Mouse (Mus musculus) embryonic facial prominence, embryonic 15.5 days (tissue): ENCODE measurements at regions not wholly inside any gene's neighbourhood (a gene's known extent, or its start where the extent isn't known, plus 50 kb on each side); places are given as distances from the start of the nearest gene placed in this dataset.

Source experiments
- ATAC-seq: fragments of 200-750 bp; cut with Nextera tagmentation; 2 replicates; pipeline ENCODE4 v1.8.0; 2017; ENCODE audit warnings: low read depth, moderate TSS enrichment; ENCODE audit not compliant: insufficient number of reproducible peaks, low FRiP score, low TSS enrichment
- H3K27ac ChIP-seq: fragments of 300-500 bp; sonication (generic); replicated peaks from 2 replicates; pipeline ENCODE4 v1.5.1; 2015; ENCODE audit warnings: mild to moderate bottlenecking, inconsistent platforms
- H3K27me3 ChIP-seq: fragments of 300-500 bp; sonication (generic); 2 replicates; pipeline ENCODE4 v1.6.1; 2015; ENCODE audit warnings: inconsistent platforms
- H3K36me3 ChIP-seq: fragments of 300-500 bp; sonication (generic); 2 replicates; pipeline ENCODE4 v1.6.1; 2015; ENCODE audit warnings: mild to moderate bottlenecking, inconsistent platforms
- H3K4me1 ChIP-seq: fragments of 300-500 bp; sonication (generic); 2 replicates; pipeline ENCODE4 v1.6.1; 2015; ENCODE audit warnings: inconsistent platforms
- H3K4me2 ChIP-seq: fragments of 300-500 bp; sonication (generic); replicated peaks from 2 replicates; pipeline ENCODE4 v1.6.1; 2015; ENCODE audit warnings: mild to moderate bottlenecking, inconsistent platforms
- H3K4me3 ChIP-seq: fragments of 300-500 bp; sonication (generic); replicated peaks from 2 replicates; pipeline ENCODE4 v1.5.1; 2015; ENCODE audit warnings: mild to moderate bottlenecking, inconsistent platforms
- H3K9ac ChIP-seq: fragments of 300-500 bp; sonication (generic); 2 replicates; pipeline ENCODE4 v1.6.1; 2015; ENCODE audit warnings: inconsistent platforms
- H3K9me3 ChIP-seq: fragments of 300-500 bp; sonication (generic); replicated peaks from 2 replicates; pipeline ENCODE4 v1.6.1; 2016; ENCODE audit warnings: inconsistent platforms
- WGBS: fragments of 180-500 bp; shearing (Covaris S2); methylation state at CpG from one replicate; pipeline ENCODE4 v1.1.7; 2015; 5-methylcytosine and 5-hydroxymethylcytosine counted together

- H3K27ac ChIP-seq: no peak overlapping the region
- 19% methylated on average over 10 of the region's 10 CpGs for WGBS
Observed at GRCm38 (mm10) chr12:25782972-25783717, 631.9 kb downstream of the Rnf144a start.

DNA sequence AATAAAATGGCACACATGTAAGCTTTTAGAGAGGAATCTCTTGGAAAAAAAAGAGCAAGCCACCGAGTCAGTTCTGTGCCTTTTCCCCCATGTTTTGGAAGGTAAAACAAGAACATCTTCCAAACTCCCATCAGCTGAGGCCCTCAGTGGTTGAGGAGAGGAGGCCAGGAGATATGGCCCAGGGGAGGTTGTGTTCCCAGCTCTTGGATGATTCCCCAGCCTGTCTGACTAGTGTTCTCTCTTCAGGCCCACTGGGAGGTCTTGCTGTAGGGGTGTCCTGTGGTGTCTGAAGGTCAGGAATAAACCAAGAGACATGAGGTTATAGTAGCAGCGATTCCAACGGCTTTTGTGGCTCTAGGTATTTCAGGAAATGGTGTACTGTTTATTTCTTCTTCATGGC lies 643.2 kb downstream of the Rnf144a start:
- peak overlapping the region; percentile 59; the same call in 1 of the 2 replicates for H3K27ac ChIP-seq
- 50% methylated on average over 3 of the region's 3 CpGs for WGBS
- H3K4me1 ChIP-seq: peaks cover 9% of the 10 kb centered on the region; the same call in 1 of the 2 replicates
- no peaks in the 10 kb centered on the region for H3K36me3 ChIP-seq
- H3K4me2 ChIP-seq: no peak overlapping the region
- no peak overlapping the region for H3K4me3 ChIP-seq
- no peak for ATAC-seq
- H3K9me3 ChIP-seq: no peaks in the 10 kb centered on the region
- H3K27me3 ChIP-seq: no peaks in the 10 kb centered on the region
- H3K9ac ChIP-seq: no peak overlapping the region

More at GRCm38 (mm10) chr12:25782972-25783717, 631.9 kb downstream of the Rnf144a start:
- Histone ChIP-seq H3K27me3 (no peaks in the 10 kb centered on the region), H3K4me2 (no peak overlapping the region), H3K4me1 (peaks cover 13% of the 10 kb centered on the region), H3K9me3 (no peaks in the 10 kb centered on the region), H3K9ac (no peak overlapping the region), H3K36me3 (no peaks in the 10 kb centered on the region), H3K4me3 (no peak overlapping the region)
- ATAC-seq: no peak

DNA sequence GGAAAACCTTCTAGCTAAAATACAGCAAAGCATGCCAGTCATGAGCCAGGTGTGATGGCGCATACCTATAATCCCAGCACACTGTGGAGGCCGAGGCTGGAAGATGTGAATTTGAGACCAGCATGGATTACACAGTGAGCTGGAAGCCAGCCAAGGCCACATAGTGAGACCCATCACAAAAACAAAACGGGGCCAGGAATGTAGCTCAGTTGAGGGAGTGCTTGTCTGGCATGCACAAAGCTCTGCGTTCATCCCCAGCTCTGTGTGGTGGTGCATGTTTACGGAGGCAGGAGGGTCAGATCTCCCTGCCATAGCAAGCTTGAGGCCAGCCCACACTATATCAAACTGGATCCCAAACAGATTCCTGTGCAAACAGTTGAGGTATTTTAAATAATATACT lies 646.4 kb downstream of the Rnf144a start:
- no peak for ATAC-seq
- H3K4me2 ChIP-seq: no peak overlapping the region
- no peak overlapping the region for H3K27ac ChIP-seq
- H3K27me3 ChIP-seq: no peaks in the 10 kb centered on the region
- 30% methylated on average over 5 of the region's 5 CpGs for WGBS
- H3K36me3 ChIP-seq: no peaks in the 10 kb centered on the region
- no peak overlapping the region for H3K4me3 ChIP-seq
- H3K9ac ChIP-seq: no peak overlapping the region
- H3K9me3 ChIP-seq: no peaks in the 10 kb centered on the region
- H3K4me1 ChIP-seq: peaks cover 9% of the 10 kb centered on the region; the same call in 1 of the 2 replicates

DNA sequence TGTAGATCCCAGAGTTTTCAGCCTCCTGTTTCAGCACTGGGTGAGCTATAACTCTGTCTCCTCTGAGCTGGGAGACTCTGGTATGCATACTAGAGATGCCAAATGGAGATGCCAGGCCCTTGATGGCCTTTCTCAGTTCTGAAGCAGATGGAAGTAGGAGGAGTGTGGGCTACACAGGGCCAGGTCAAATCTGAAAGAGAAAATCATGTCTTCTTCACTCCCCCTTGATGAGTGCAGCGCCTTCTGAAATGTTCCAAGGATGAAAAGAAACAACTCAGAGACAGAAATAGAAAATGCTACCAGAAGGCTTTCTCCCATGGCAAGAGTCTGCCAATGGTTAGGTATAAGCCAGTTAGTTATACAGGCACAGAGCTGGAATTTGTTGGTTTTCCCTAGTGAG lies 652.0 kb downstream of the Rnf144a start:
- Histone ChIP-seq H3K9me3 (no peaks in the 10 kb centered on the region), H3K4me1 (no peaks in the 10 kb centered on the region), H3K27ac (no peak overlapping the region), H3K27me3 (no peaks in the 10 kb centered on the region), H3K36me3 (no peaks in the 10 kb centered on the region), H3K9ac (no peak overlapping the region), H3K4me2 (no peak overlapping the region), H3K4me3 (no peak overlapping the region)
- ATAC-seq: no peak
- WGBS: 80% methylated on average over 1 of the region's 1 CpGs

DNA sequence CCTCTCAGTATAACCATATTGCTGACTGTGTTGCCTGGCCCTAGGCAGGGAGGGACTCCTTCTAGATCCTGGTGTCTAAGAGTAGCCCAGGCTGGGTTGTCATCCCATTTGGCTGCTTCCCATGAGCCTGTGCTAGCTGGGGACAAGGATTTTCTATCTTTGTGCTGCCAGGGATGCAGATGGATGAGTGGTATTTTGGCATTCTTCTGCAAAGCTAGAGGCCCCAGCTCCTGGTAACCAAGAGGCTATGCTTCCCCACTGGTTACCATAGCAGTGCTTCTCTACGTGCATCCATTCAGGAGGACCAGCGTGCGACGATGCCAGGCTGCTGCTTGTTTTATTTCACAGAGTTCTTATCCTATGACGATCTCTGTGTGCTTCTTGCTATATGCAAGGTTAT lies 658.0 kb downstream of the Rnf144a start:
- ATAC-seq: no peak
- H3K36me3 ChIP-seq: no peaks in the 10 kb centered on the region
- 83% methylated on average over 5 of the region's 5 CpGs for WGBS
- H3K4me3 ChIP-seq: no peak overlapping the region
- H3K4me1 ChIP-seq: no peaks in the 10 kb centered on the region
- H3K4me2 ChIP-seq: no peak overlapping the region
- H3K27ac ChIP-seq: no peak overlapping the region
- no peak overlapping the region for H3K9ac ChIP-seq
- no peaks in the 10 kb centered on the region for H3K9me3 ChIP-seq
- no peaks in the 10 kb centered on the region for H3K27me3 ChIP-seq

DNA sequence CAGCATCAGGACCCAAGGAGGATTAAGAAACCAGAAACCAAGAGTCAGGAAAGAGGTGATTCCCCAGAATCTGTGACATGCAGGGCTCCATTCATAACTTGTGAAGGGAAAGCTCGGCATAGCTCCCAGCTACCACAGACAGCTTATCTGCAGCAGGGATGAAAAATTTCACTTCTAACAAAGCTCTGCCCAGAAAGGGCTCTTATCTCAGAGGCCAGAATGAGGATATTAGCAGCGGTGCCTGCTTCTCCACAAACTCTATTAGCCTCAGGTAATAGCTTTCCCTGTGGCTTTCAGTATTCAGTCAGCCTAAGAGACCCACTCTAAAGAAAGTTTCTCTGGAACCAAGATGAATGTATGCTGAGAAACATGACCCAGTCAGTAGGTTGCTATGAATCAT lies 636.9 kb upstream of the Id2 start:
- no peaks in the 10 kb centered on the region for H3K4me1 ChIP-seq
- H3K4me3 ChIP-seq: no peak overlapping the region
- 66% methylated on average over 2 of the region's 2 CpGs for WGBS
- H3K9me3 ChIP-seq: no peaks in the 10 kb centered on the region
- no peaks in the 10 kb centered on the region for H3K36me3 ChIP-seq
- H3K27ac ChIP-seq: no peak overlapping the region
- no peaks in the 10 kb centered on the region for H3K27me3 ChIP-seq
- no peak overlapping the region for H3K9ac ChIP-seq
- no peak overlapping the region for H3K4me2 ChIP-seq
- no peak for ATAC-seq

DNA sequence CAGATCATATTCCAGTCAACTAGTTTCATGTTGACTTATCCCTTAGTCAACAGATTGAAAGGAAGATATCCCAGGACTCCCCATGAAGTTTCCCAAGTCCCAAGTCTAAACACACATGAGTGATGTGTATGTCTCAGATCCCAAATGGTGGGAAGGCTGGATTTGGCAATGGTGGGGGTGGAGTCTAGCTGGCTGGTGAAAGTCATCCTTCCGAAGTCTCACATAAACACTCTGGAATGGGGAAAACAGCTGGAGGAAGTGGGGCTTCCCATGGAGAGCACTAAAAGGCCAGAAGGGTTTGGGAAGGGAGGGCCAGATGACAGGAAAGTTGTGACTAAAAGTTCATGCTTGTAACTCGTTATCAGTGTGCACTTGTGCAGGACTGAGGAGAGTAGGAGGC lies 628.8 kb upstream of the Id2 start:
- Histone ChIP-seq H3K27ac (no peak overlapping the region), H3K9ac (no peak overlapping the region), H3K9me3 (no peaks in the 10 kb centered on the region), H3K36me3 (no peaks in the 10 kb centered on the region), H3K4me3 (no peak overlapping the region), H3K4me2 (no peak overlapping the region), H3K27me3 (no peaks in the 10 kb centered on the region), H3K4me1 (no peaks in the 10 kb centered on the region)
- ATAC-seq: no peak
- 49% methylated on average over 2 of the region's 2 CpGs for WGBS

DNA sequence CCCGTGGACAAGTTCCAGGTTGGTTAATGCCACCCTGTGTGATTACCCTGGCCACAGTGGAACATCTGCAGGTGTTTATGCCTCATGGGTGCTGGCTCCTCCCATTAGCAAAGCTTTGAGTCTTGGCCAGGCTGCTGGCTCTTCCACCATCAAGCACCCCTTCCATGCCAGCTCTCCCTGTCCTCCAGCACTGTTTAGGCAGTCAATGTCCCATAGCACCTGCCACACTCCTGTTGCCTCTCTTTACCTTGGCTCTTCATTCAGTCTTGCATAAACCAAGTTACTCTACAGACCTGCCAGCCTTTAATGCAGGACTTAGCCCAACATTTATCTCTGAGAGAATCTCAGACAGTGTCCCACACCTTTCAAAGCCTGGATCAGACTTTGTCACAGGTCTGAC lies 614.2 kb upstream of the Id2 start:
- H3K4me2 ChIP-seq: no peak overlapping the region
- no peaks in the 10 kb centered on the region for H3K36me3 ChIP-seq
- H3K4me3 ChIP-seq: no peak overlapping the region
- 100% methylated on average over 1 of the region's 1 CpGs for WGBS
- H3K27me3 ChIP-seq: no peaks in the 10 kb centered on the region
- H3K9me3 ChIP-seq: no peaks in the 10 kb centered on the region
- no peaks in the 10 kb centered on the region for H3K4me1 ChIP-seq
- no peak for ATAC-seq
- H3K27ac ChIP-seq: no peak overlapping the region
- H3K9ac ChIP-seq: no peak overlapping the region

DNA sequence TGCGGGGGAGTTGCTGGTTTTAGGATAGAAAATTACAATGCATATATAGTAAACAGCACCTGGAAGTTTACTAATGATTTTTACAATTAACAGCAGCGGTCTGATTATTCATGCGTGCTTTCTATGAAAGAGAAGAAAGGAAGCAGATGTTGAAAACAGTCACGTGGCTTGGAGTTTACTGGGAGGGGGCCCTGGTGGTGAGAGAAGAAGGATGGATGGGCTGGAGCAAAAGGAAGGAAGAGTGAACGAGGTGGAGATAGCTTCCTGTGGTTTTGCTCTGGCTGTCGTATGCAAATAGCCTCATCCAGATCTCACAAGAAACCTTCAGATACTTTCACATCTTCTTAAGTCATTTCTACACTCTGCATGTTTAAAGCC lies 606.1 kb upstream of the Id2 start:
- H3K9me3 ChIP-seq: no peaks in the 10 kb centered on the region
- peaks cover 8% of the 10 kb centered on the region for H3K4me1 ChIP-seq
- H3K27me3 ChIP-seq: no peaks in the 10 kb centered on the region
- H3K4me2 ChIP-seq: peak overlapping the region; percentile 39
- H3K4me3 ChIP-seq: peak overlapping the region; percentile 13
- ATAC-seq: no peak
- H3K27ac ChIP-seq: no peak overlapping the region
- no peaks in the 10 kb centered on the region for H3K36me3 ChIP-seq
- no peak overlapping the region for H3K9ac ChIP-seq
- WGBS: 14% methylated on average over 6 of the region's 6 CpGs

GRCm38 (mm10) chr12:25702176-25703022 lies 605.5 kb upstream of the Id2 start:
- H3K9me3 ChIP-seq: no peaks in the 10 kb centered on the region
- no peak for ATAC-seq
- no peak overlapping the region for H3K9ac ChIP-seq
- H3K4me3 ChIP-seq: peak overlapping the region; percentile 13
- peaks cover 8% of the 10 kb centered on the region for H3K4me1 ChIP-seq
- no peak overlapping the region for H3K27ac ChIP-seq
- H3K27me3 ChIP-seq: no peaks in the 10 kb centered on the region
- WGBS: 13% methylated on average over 21 of the region's 21 CpGs
- no peaks in the 10 kb centered on the region for H3K36me3 ChIP-seq
- peak overlapping the region; percentile 39 for H3K4me2 ChIP-seq

DNA sequence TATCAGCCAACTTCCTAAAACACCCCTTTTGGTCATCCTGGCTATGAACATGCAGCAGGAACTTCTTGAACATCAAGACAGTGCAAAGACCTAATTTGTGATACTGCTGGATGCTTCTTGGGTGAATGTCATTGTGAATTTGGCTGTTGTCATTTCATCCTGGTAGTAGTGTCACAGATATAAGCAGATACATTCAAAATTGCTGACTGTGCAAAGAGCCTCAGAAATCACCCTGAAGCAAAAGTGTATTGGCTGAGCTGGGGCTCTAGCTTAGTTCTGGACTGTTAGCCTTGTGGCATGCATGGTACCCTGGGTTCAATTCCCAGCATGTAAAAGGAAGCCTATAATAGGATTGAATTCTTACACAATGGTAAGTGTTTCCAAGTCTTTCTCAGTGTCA lies 590.1 kb upstream of the Id2 start:
- Histone ChIP-seq H3K4me3 (no peak overlapping the region), H3K9me3 (no peaks in the 10 kb centered on the region), H3K4me2 (no peak overlapping the region), H3K4me1 (no peaks in the 10 kb centered on the region), H3K9ac (no peak overlapping the region), H3K36me3 (no peaks in the 10 kb centered on the region), H3K27me3 (0 out of 2 replicates have a peak, but pooled peaks cover 3% of the 10 kb centered on the region), H3K27ac (no peak overlapping the region)
- ATAC-seq: no peak
